Mouse (Mus musculus) ES-Bruce4 (cell line): ENCODE data around the gene Dhrs7.

Experiments used
- CTCF ChIP-seq: IDR thresholded peaks from one replicate; pipeline ENCODE4 v1.8.1; 2011; ENCODE audit warnings: low read depth, low read length
- EP300 ChIP-seq: IDR thresholded peaks from 2 replicates; pipeline ENCODE4 v1.6.1; 2011; ENCODE audit warnings: low read depth, low read length; ENCODE audit not compliant: insufficient read depth
- POLR2A ChIP-seq: IDR thresholded peaks from one replicate; pipeline ENCODE4 v1.8.1; 2011; ENCODE audit warnings: low read length; ENCODE audit not compliant: insufficient read depth

DNA sequence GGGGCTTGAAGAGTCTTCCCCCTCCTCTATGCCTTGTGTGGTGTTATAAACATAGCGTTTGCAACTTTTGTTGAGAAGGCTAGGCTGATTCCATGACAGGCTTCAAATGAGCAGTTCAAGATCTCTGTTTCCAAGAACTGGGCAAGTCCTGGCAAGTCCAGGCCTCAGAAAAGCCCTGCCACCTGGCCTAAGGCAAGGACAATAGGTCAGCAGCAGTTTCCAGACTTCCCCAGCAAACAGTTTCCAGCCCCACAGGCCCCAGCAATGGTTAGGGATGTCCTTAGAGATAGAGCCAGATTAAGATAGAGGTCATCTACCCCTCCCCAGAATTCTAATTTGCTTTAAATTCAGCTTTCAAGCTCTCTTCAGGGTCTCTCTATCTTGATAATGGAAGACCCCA lies 17.2 kb upstream of the Dhrs7 start:
- no peak for TF ChIP-seq CTCF
- TF ChIP-seq POLR2A: no peak
- TF ChIP-seq EP300: peak; percentile 94
